Mouse (Mus musculus) C2C12 (cell line): ENCODE data around the gene 2010300C02Rik. TPM values are rescaled to one million over a fixed set of nuclear protein-coding genes. Genes with fewer than 3 reads are reported as not detected.

ENCODE experiments used
- H3K27me3 ChIP-seq: one replicate; pipeline ENCODE4 v1.6.1; 2011; ENCODE audit not compliant: control insufficient read depth, insufficient read depth, insufficient read length
- H3K36me3 ChIP-seq: one replicate; pipeline ENCODE4 v1.6.1; 2011; ENCODE audit not compliant: control insufficient read depth, insufficient read depth
- H3K4me3 ChIP-seq: one replicate; pipeline ENCODE4 v1.5.1; 2011; ENCODE audit warnings: mild to moderate bottlenecking, control low read depth; ENCODE audit not compliant: poor library complexity, insufficient read depth, severe bottlenecking
- H3K79me2 ChIP-seq: one replicate; pipeline ENCODE4 v1.6.1; 2011; ENCODE audit not compliant: control insufficient read depth, insufficient read depth
- H3K79me3 ChIP-seq: one replicate; pipeline ENCODE4 v1.6.1; 2011; ENCODE audit warnings: low read depth, control low read depth
- H3ac ChIP-seq: one replicate; pipeline ENCODE3; 2011; ENCODE audit warnings: low read depth; ENCODE audit not compliant: control insufficient read depth, insufficient read length
- CEBPB ChIP-seq: IDR thresholded peaks from one replicate; pipeline ENCODE4 v1.6.1; 2011; ENCODE audit warnings: low read depth, mild to moderate bottlenecking, control low read depth, moderate library complexity
- CTCF ChIP-seq: IDR thresholded peaks from one replicate; pipeline ENCODE4 v1.5.1; 2011; ENCODE audit not compliant: control insufficient read depth, insufficient read depth, insufficient read length
- FOSL1 ChIP-seq: IDR thresholded peaks from one replicate; pipeline ENCODE4 v1.8.0; 2011; ENCODE audit warnings: mild to moderate bottlenecking, low read length; ENCODE audit not compliant: poor library complexity, insufficient read depth, severe bottlenecking
- MAX ChIP-seq: IDR thresholded peaks from one replicate; pipeline ENCODE4 v1.6.1; 2011; ENCODE audit warnings: mild to moderate bottlenecking, control low read depth
- MYOD1 ChIP-seq: IDR thresholded peaks from one replicate; pipeline ENCODE4 v1.6.1; 2011; ENCODE audit warnings: low read depth; ENCODE audit not compliant: control insufficient read depth, insufficient read length
- MYOG ChIP-seq: IDR thresholded peaks from one replicate; pipeline ENCODE4 v1.6.1; 2011; ENCODE audit not compliant: control insufficient read depth, insufficient read length; ENCODE audit errors: extremely low read depth
- USF1 ChIP-seq: IDR thresholded peaks from one replicate; pipeline ENCODE4 v1.6.1; 2011; ENCODE audit warnings: low read depth, mild to moderate bottlenecking, control low read depth, moderate library complexity
- polyA plus RNA-seq: library from polyadenylated mRNA; unstranded; fragments of >200 nt; fragmentation: generic; extraction: Trizol; gene quantifications from one replicate; pipeline ENCODE4 v1.2.1, GENCODE M21; 2012; ENCODE audit warnings: missing spikeins

The 2010300C02Rik gene
- polyA plus RNA-seq, 1 experiment: not detected

- no peaks in the 10 kb centered on the region for H3K79me3 ChIP-seq
- no peaks in the 10 kb centered on the region for H3K36me3 ChIP-seq
- TF ChIP-seq USF1 (no peak), CTCF (no peak), CEBPB (no peak), FOSL1 (no peak), MAX (no peak), MYOD1 (no peak)
- H3K4me3 ChIP-seq: no peak overlapping the region
- peaks cover 4% of the 10 kb centered on the region for H3K27me3 ChIP-seq
- no peak overlapping the region for H3ac ChIP-seq
- no peaks in the 10 kb centered on the region for H3K79me2 ChIP-seq
These were observed 154.5 kb downstream of the 2010300C02Rik start for GRCm38 (mm10) chr1:37565396-37565795.

- Histone ChIP-seq H3ac (no peak overlapping the region), H3K4me3 (no peak overlapping the region), H3K79me3 (no peaks in the 10 kb centered on the region), H3K36me3 (no peaks in the 10 kb centered on the region), H3K27me3 (no peaks in the 10 kb centered on the region), H3K79me2 (no peaks in the 10 kb centered on the region)
- no peak for TF ChIP-seq CTCF
- TF ChIP-seq MAX: no peak
- no peak for TF ChIP-seq USF1
- TF ChIP-seq CEBPB: no peak
- TF ChIP-seq FOSL1: no peak
- TF ChIP-seq MYOD1: no peak
- no peak for TF ChIP-seq MYOG
These were observed 157.9 kb downstream of the 2010300C02Rik start for GRCm38 (mm10) chr1:37561955-37562354.

Other genes starting within 250 kb of the 2010300C02Rik start
- gene Mgat4a, start 179.1 kb downstream of the 2010300C02Rik start, polyA plus RNA-seq: 0.01 TPM
- 0.46 TPM for gene Tsga10, start 146.3 kb upstream of the 2010300C02Rik start, polyA plus RNA-seq
- gene Lipt1, start 151.7 kb upstream of the 2010300C02Rik start, polyA plus RNA-seq: 5.8 TPM
- 6.6 TPM for gene Mitd1, start 170.3 kb upstream of the 2010300C02Rik start, polyA plus RNA-seq
- gene Mrpl30, start 170.4 kb upstream of the 2010300C02Rik start, polyA plus RNA-seq: 152 TPM
- not detected for gene Lyg2, start 196.4 kb upstream of the 2010300C02Rik start, polyA plus RNA-seq
- not detected for gene Lyg1, start 237.7 kb upstream of the 2010300C02Rik start, polyA plus RNA-seq